Mouse (Mus musculus) megakaryocyte, embryonic 14.5 days (primary cell): ENCODE results near the gene Hnrnpa0.

ENCODE experiments used
- FLI1 ChIP-seq: IDR thresholded peaks from 2 replicates; pipeline ENCODE4 v1.6.1; 2012; ENCODE audit warnings: low read length, inconsistent platforms, mixed read lengths
- GATA1 ChIP-seq: IDR thresholded peaks from 3 replicates; pipeline ENCODE4 v1.6.1; 2012; ENCODE audit warnings: mixed read lengths, low read length, inconsistent platforms, borderline replicate concordance

DNA sequence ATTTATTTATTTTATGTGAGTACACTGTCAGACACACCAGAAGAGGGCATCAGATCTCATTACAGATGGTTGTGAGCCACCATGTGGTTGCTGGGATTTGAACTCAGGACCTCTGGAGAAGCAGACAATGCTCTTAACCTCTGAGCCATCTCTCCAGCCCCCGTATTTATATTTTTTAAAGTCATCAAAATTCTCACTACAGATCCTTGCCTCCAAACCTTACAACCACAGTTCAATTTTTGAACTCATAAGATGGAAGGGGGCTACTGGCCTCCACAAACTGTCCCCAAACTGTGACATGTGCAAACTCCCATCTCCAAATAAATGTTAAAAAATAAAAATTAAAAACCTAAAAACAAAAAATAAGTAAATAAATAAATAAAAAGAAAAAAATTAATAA lies 19.4 kb upstream of the Hnrnpa0 start:
- TF ChIP-seq GATA1 (no peak), FLI1 (no peak)
